ENCODE assay signal across 15 mouse cellular contexts in genomic region chr9:36985233-36985632, GRCm38 (mm10).
A peak's percentile ranks its signal among the peaks of the same experiment; 100 is the strongest.
DNase-seq lines count a peak whose midpoint lies in the region; ATAC-seq lines count a peak whose summit lies in the region.
"Had no signal": no experiment of that assay in that cellular context is flagged by ENCODE, and none has a peak within 500 bp of the region (broad histone marks: within the 10 kb centered on the region; RNA-seq: fewer than 3 reads in every experiment).

No protein-coding gene starts in this region.

- no peaks in the 10 kb centered on the region for H3K27me3 ChIP-seq in neural tube, embryonic 13.5 days
- no peaks in the 10 kb centered on the region for H3K27me3 ChIP-seq in intestine, embryonic 16.5 days (replicated peaks; ENCODE audit: control insufficient read depth, insufficient read depth, low read length)
- H3K27me3 ChIP-seq: embryonic facial prominence, embryonic 12.5 days; lung, embryonic 15.5 days had no signal

- H3K27ac ChIP-seq in neural tube, embryonic 13.5 days (replicated peaks): 0 out of 2 replicates have a peak overlapping the region, but pooled peaks have one; percentile 13
- no peak overlapping the region for H3K27ac ChIP-seq in intestine, embryonic 16.5 days (ENCODE audit: low read length)
- H3K27ac ChIP-seq: embryonic facial prominence, embryonic 12.5 days; heart, adult 2 months; lung, embryonic 15.5 days had no signal

- peak; percentile 82 for ATAC-seq in frontal cortex, adult (ENCODE audit: low TSS enrichment)
- no peak for ATAC-seq in neural tube, embryonic 13.5 days (ENCODE audit: low read depth)
- ATAC-seq in intestine, embryonic 16.5 days: no peak
- ATAC-seq in CD4-positive, CD25-positive, alpha-beta regulatory T cell, adult 4 months: no peak

- no peak overlapping the region for H3K4me2 ChIP-seq in neural tube, embryonic 13.5 days
- no peak overlapping the region for H3K4me2 ChIP-seq in intestine, embryonic 16.5 days (ENCODE audit: low read depth, low read length)
- H3K4me2 ChIP-seq: embryonic facial prominence, embryonic 12.5 days; lung, embryonic 15.5 days had no signal

- H3K4me3 ChIP-seq in neural tube, embryonic 13.5 days: no peak overlapping the region
- no peak overlapping the region for H3K4me3 ChIP-seq in intestine, embryonic 16.5 days (ENCODE audit: low read length)
- H3K4me3 ChIP-seq: embryonic facial prominence, embryonic 12.5 days; heart, adult 2 months; lung, embryonic 15.5 days had no signal

- no peaks in the 10 kb centered on the region for H3K9me3 ChIP-seq in neural tube, embryonic 13.5 days
- H3K9me3 ChIP-seq in intestine, embryonic 16.5 days (ENCODE audit: control insufficient read depth, low read length): no peaks in the 10 kb centered on the region
- H3K9me3 ChIP-seq: embryonic facial prominence, embryonic 12.5 days; lung, embryonic 15.5 days had no signal

- H3K36me3 ChIP-seq in neural tube, embryonic 13.5 days: no peaks in the 10 kb centered on the region
- H3K36me3 ChIP-seq in intestine, embryonic 16.5 days (ENCODE audit: control insufficient read depth, insufficient read depth, low read length): no peaks in the 10 kb centered on the region
- H3K36me3 ChIP-seq: embryonic facial prominence, embryonic 12.5 days; lung, embryonic 15.5 days had no signal

- peaks cover 23% of the 10 kb centered on the region; the same call in 1 of the 2 replicates for H3K4me1 ChIP-seq in neural tube, embryonic 13.5 days (replicated peaks)
- no peaks in the 10 kb centered on the region for H3K4me1 ChIP-seq in intestine, embryonic 16.5 days (ENCODE audit: control insufficient read depth, insufficient read depth, low read length)
- H3K4me1 ChIP-seq: embryonic facial prominence, embryonic 12.5 days; lung, embryonic 15.5 days had no signal

- no peak overlapping the region for H3K9ac ChIP-seq in neural tube, embryonic 13.5 days
- H3K9ac ChIP-seq in intestine, embryonic 16.5 days (ENCODE audit: low read depth, low read length): no peak overlapping the region
- H3K9ac ChIP-seq: embryonic facial prominence, embryonic 12.5 days; lung, embryonic 15.5 days had no signal

- WGBS in neural tube, embryonic 13.5 days: 74% methylated on average over 9 of the region's 9 CpGs
- WGBS in intestine, embryonic 16.5 days: 79% methylated on average over 9 of the region's 9 CpGs

- no peak for DNase-seq in frontal cortex, postnatal 25 days (ENCODE audit: low spot score in 2 of 2)
- DNase-seq in neural tube, embryonic 10.5 days (ENCODE audit: extremely low spot score, low spot score): no peak
- DNase-seq in layer of hippocampus, adult 9-11 months: peak; percentile 81
- DNase-seq in right cerebral cortex, postnatal 10 days (ENCODE audit: low spot score in 2 of 2): peak; percentile 66 to 82
- DNase-seq: adrenal gland, adult 8-10 months; cerebellum, postnatal 36 days; heart, adult 2 months; heart, postnatal 14 days; midbrain, embryonic 14.5 days had no signal

Comparison
In these comparisons a context has a peak if more than half of its experiments do, and no peak if none do; other contexts are left out.
1. DNase-seq: peak in layer of hippocampus, adult 9-11 months (single experiment) and right cerebral cortex, postnatal 10 days (2 of 2); none in frontal cortex, postnatal 25 days (0 of 2) and neural tube, embryonic 10.5 days (single experiment).